Mouse (Mus musculus): ENCODE data around the gene Fig4.

- no peak for TF ChIP-seq CTCF (IDR thresholded peaks at IDR 0.05; ENCODE audit: extremely low read depth, insufficient read depth, insufficient read length, insufficient replicate concordance)
- TF ChIP-seq POLR2A (IDR thresholded peaks at IDR 0.05; ENCODE audit: low read depth, low read length), result no peak
These were observed 140.0 kb downstream of the Fig4 start for GRCm38 (mm10) chr10:41163108-41163507.
